Mouse (Mus musculus) brain, embryonic 14.5 days (tissue): ENCODE measurements around the gene 2010111I01Rik.

ENCODE experiments used
- CTCF ChIP-seq: fragments of 200-500 bp; IDR thresholded peaks from 2 replicates; pipeline ENCODE4 v1.5.1; 2012; ENCODE audit warnings: inconsistent platforms, mild to moderate bottlenecking, moderate library complexity, borderline replicate concordance; ENCODE audit not compliant: insufficient read depth, insufficient read length; ENCODE audit errors: extremely low read depth
- POLR2A ChIP-seq: fragments of 200-500 bp; IDR thresholded peaks from 2 replicates; pipeline ENCODE4 v1.6.1; 2012; ENCODE audit warnings: mild to moderate bottlenecking, inconsistent platforms, borderline replicate concordance; ENCODE audit not compliant: poor library complexity, insufficient read depth, insufficient read length, severe bottlenecking; ENCODE audit errors: extremely low read depth

DNA sequence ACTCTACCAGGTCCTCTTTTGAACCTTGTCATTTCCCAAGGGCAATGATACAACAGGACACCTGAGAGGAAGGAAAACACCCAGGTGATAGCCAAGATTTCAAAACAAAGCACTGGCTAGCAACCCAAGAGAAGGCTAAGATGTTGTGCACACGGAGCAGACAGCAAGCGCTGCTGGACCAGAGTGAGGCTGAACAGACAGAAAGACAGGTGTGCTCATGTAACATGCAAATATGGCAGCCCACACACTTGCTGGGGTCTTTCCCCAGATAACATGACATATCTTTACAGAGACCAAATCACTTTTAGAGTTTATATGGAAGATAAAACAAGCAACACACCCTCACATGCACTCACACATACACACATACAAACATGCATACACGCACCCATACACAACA is 379.8 kb downstream of the 2010111I01Rik start:
- no peak for TF ChIP-seq POLR2A
- no peak for TF ChIP-seq CTCF
